Mouse (Mus musculus) limb, embryonic 14.5 days (tissue): Measurements from ENCODE around the gene Taar5. TPM values are rescaled to one million over a fixed set of nuclear protein-coding genes. Genes with fewer than 3 reads are reported as not detected.

Source experiments
- ATAC-seq: fragments of 200-750 bp; cut with Nextera tagmentation; 2 replicates; pipeline ENCODE4 v1.8.0; 2017; ENCODE audit warnings: low read depth, moderate number of reproducible peaks, moderate TSS enrichment; ENCODE audit not compliant: low FRiP score
- DNase-seq: peaks from one replicate; pipeline ENCODE4 v3.0.0-alpha.2; 2015; ENCODE audit warnings: low spot score
- H3K27ac ChIP-seq: fragments of 300-500 bp; sonication (generic); replicated peaks from 2 replicates; pipeline ENCODE4 v1.5.1; 2014; ENCODE audit warnings: low read depth, mild to moderate bottlenecking, low read length, moderate library complexity, mixed read lengths
- H3K27me3 ChIP-seq: fragments of 300-500 bp; sonication (generic); 2 replicates; pipeline ENCODE4 v1.6.1; 2014; ENCODE audit warnings: low read length, mixed read lengths; ENCODE audit not compliant: control insufficient read depth, insufficient read depth
- H3K36me3 ChIP-seq: fragments of 300-500 bp; sonication (generic); 2 replicates; pipeline ENCODE4 v1.6.1; 2014; ENCODE audit warnings: mild to moderate bottlenecking, low read length, moderate library complexity, mixed read lengths; ENCODE audit not compliant: control insufficient read depth, insufficient read depth
- H3K4me1 ChIP-seq: fragments of 300-500 bp; sonication (generic); 2 replicates; pipeline ENCODE4 v1.6.1; 2014; ENCODE audit warnings: antibody characterized with exemption, low read length, mixed read lengths; ENCODE audit not compliant: control insufficient read depth, insufficient read depth
- H3K4me2 ChIP-seq: fragments of 300-500 bp; sonication (generic); replicated peaks from 2 replicates; pipeline ENCODE4 v1.6.1; 2014; ENCODE audit warnings: low read depth, mild to moderate bottlenecking, low read length, moderate library complexity; ENCODE audit not compliant: severe bottlenecking
- H3K4me3 ChIP-seq: fragments of 300-500 bp; sonication (generic); replicated peaks from 2 replicates; pipeline ENCODE4 v1.5.1; 2014; ENCODE audit warnings: low read length
- H3K9ac ChIP-seq: fragments of 300-500 bp; sonication (generic); 2 replicates; pipeline ENCODE4 v1.6.1; 2014; ENCODE audit warnings: mild to moderate bottlenecking, low read depth, low read length, moderate library complexity; ENCODE audit not compliant: severe bottlenecking
- H3K9me3 ChIP-seq: fragments of 300-500 bp; sonication (generic); 2 replicates; pipeline ENCODE4 v1.6.1; 2016; ENCODE audit warnings: low read length; ENCODE audit not compliant: control insufficient read depth
- POLR2A ChIP-seq: fragments of 200-500 bp; IDR thresholded peaks from 2 replicates; pipeline ENCODE4 v1.8.0; 2012; ENCODE audit warnings: inconsistent platforms, mild to moderate bottlenecking, moderate library complexity, borderline replicate concordance; ENCODE audit not compliant: insufficient read depth, insufficient read length; ENCODE audit errors: extremely low read depth
- WGBS: fragments of 180-500 bp; shearing (Covaris S2); extraction: QIAGEN DNeasy Blood & Tissue Kit; methylation state at CpG from one replicate; pipeline ENCODE4 v1.1.7; 2014; 5-methylcytosine and 5-hydroxymethylcytosine counted together
- polyA plus RNA-seq, 2 experiments: library from polyadenylated mRNA; depleted of rRNA in 1 of 2; stranded (reverse) in 1 of 2; unstranded in 1 of 2; fragments of >200 nt; fragmentation: Nextera tagmentation in 1 of 2; extraction: Ambion mirVana in 1 of 2; gene quantifications; 2 replicates each; pipeline versions ENCODE4 v1.2.1 to v1.2.3; 2012 to 2014

Taar5 gene
- polyA plus RNA-seq, 2 experiments, result 0.20 TPM; not detected in 1

GRCm38 (mm10) chr10:23942465-23942864 lies 28.0 kb upstream of the Taar5 start:
- no peak overlapping the region for H3K4me2 ChIP-seq
- WGBS, result 79% methylated on average over 5 of the region's 5 CpGs
- ATAC-seq (no peak), DNase-seq (no peak)
- no peaks in the 10 kb centered on the region for H3K9me3 ChIP-seq
- H3K4me3 ChIP-seq, result no peak overlapping the region
- no peak overlapping the region for H3K27ac ChIP-seq
- no peaks in the 10 kb centered on the region for H3K4me1 ChIP-seq
- H3K36me3 ChIP-seq, result no peaks in the 10 kb centered on the region
- no peaks in the 10 kb centered on the region for H3K27me3 ChIP-seq
- no peak overlapping the region for H3K9ac ChIP-seq
- TF ChIP-seq POLR2A, result no peak

- ATAC-seq, result no peak
- H3K4me2 ChIP-seq, result no peak overlapping the region
- H3K9ac ChIP-seq, result no peak overlapping the region
- H3K36me3 ChIP-seq, result no peaks in the 10 kb centered on the region
- no peak overlapping the region for H3K27ac ChIP-seq
- H3K27me3 ChIP-seq, result no peaks in the 10 kb centered on the region
- no peak for TF ChIP-seq POLR2A
- H3K4me3 ChIP-seq, result no peak overlapping the region
- no peaks in the 10 kb centered on the region for H3K9me3 ChIP-seq
- no peak for DNase-seq
- no peaks in the 10 kb centered on the region for H3K4me1 ChIP-seq
- WGBS, result 54% methylated on average over 7 of the region's 7 CpGs
These were observed 22.5 kb upstream of the Taar5 start for GRCm38 (mm10) chr10:23948026-23948425.

GRCm38 (mm10) chr10:23949508-23950005 lies 20.9 kb upstream of the Taar5 start, which contains the start of gene Taar3:
Gene Taar3 (plus strand): TSS chr10:23949558.
- TF ChIP-seq POLR2A, result no peak
- H3K9me3 ChIP-seq, result no peaks in the 10 kb centered on the region
- WGBS, result 85% methylated on average over 16 of the region's 16 CpGs
- ATAC-seq (no peak), DNase-seq (no peak)
- H3K4me2 ChIP-seq, result no peak within 1 kb of the TSS
- no peaks in the 10 kb centered on the region for H3K36me3 ChIP-seq
- H3K4me1 ChIP-seq, result no peaks in the 10 kb centered on the region
- no peaks in the 10 kb centered on the region for H3K27me3 ChIP-seq
- H3K4me3 ChIP-seq, result no peak within 1 kb of the TSS
- no peak within 1 kb of the TSS for H3K27ac ChIP-seq
- no peak within 1 kb of the TSS for H3K9ac ChIP-seq

- DNase-seq (no peak), ATAC-seq (no peak)
- WGBS, result 76% methylated on average over 6 of the region's 6 CpGs
- H3K36me3 ChIP-seq, result no peaks in the 10 kb centered on the region
- H3K4me1 ChIP-seq, result no peaks in the 10 kb centered on the region
- H3K27ac ChIP-seq, result no peak overlapping the region
- no peaks in the 10 kb centered on the region for H3K27me3 ChIP-seq
- no peak overlapping the region for H3K9ac ChIP-seq
- H3K4me3 ChIP-seq, result no peak overlapping the region
- H3K9me3 ChIP-seq, result no peaks in the 10 kb centered on the region
- no peak overlapping the region for H3K4me2 ChIP-seq
- no peak for TF ChIP-seq POLR2A
These were observed 18.8 kb upstream of the Taar5 start for GRCm38 (mm10) chr10:23951714-23952113.

- H3K4me1 ChIP-seq, result no peaks in the 10 kb centered on the region
- H3K4me3 ChIP-seq, result no peak overlapping the region
- no peak overlapping the region for H3K9ac ChIP-seq
- ATAC-seq (no peak), DNase-seq (no peak)
- no peak overlapping the region for H3K27ac ChIP-seq
- no peak for TF ChIP-seq POLR2A
- H3K9me3 ChIP-seq, result no peaks in the 10 kb centered on the region
- H3K36me3 ChIP-seq, result no peaks in the 10 kb centered on the region
- no peaks in the 10 kb centered on the region for H3K27me3 ChIP-seq
- no peak overlapping the region for H3K4me2 ChIP-seq
- 46% methylated on average over 3 of the region's 3 CpGs for WGBS
These were observed 11.4 kb upstream of the Taar5 start for GRCm38 (mm10) chr10:23959071-23959470.

GRCm38 (mm10) chr10:23960444-23960915 lies 10.0 kb upstream of the Taar5 start, which contains the start of gene Taar4:
Gene Taar4 (plus strand): TSS chr10:23960494.
- no peak within 1 kb of the TSS for H3K4me3 ChIP-seq
- 96% methylated on average over 13 of the region's 13 CpGs for WGBS
- no peaks in the 10 kb centered on the region for H3K36me3 ChIP-seq
- H3K4me2 ChIP-seq, result no peak within 1 kb of the TSS
- ATAC-seq, result no peak
- no peak within 1 kb of the TSS for H3K9ac ChIP-seq
- H3K4me1 ChIP-seq, result no peaks in the 10 kb centered on the region
- H3K27ac ChIP-seq, result no peak within 1 kb of the TSS
- DNase-seq, result no peak
- no peak for TF ChIP-seq POLR2A
- no peaks in the 10 kb centered on the region for H3K9me3 ChIP-seq
- H3K27me3 ChIP-seq, result no peaks in the 10 kb centered on the region
